Mouse (Mus musculus) heart, postnatal 0 days (tissue): ENCODE results near the gene Sirpa.

ENCODE experiments used
- CTCF ChIP-seq: IDR thresholded peaks from 2 replicates; pipeline ENCODE4 v1.5.1; 2016; ENCODE audit warnings: antibody characterized with exemption, control low read depth, low read depth
- EP300 ChIP-seq: IDR thresholded peaks from 2 replicates; pipeline ENCODE4 v1.6.1; 2016; ENCODE audit warnings: antibody characterized with exemption, low read depth

- TF ChIP-seq CTCF (no peak), EP300 (no peak)
These were observed 60.0 kb downstream of the Sirpa start for GRCm38 (mm10) chr2:129652616-129653015.
